Mouse (Mus musculus): ENCODE measurements around the gene Pknox2. TPM values are rescaled to one million over a fixed set of nuclear protein-coding genes. Genes with fewer than 3 reads are reported as not detected.

Pknox2 gene
- total RNA-seq, 2 experiments from 2014 or later = 32.7 to 38.3 TPM

GRCm38 (mm10) chr9:36933813-36934493, 213.3 kb downstream of the Pknox2 start:
- peak; percentile 61 to 63 for DNase-seq

DNA sequence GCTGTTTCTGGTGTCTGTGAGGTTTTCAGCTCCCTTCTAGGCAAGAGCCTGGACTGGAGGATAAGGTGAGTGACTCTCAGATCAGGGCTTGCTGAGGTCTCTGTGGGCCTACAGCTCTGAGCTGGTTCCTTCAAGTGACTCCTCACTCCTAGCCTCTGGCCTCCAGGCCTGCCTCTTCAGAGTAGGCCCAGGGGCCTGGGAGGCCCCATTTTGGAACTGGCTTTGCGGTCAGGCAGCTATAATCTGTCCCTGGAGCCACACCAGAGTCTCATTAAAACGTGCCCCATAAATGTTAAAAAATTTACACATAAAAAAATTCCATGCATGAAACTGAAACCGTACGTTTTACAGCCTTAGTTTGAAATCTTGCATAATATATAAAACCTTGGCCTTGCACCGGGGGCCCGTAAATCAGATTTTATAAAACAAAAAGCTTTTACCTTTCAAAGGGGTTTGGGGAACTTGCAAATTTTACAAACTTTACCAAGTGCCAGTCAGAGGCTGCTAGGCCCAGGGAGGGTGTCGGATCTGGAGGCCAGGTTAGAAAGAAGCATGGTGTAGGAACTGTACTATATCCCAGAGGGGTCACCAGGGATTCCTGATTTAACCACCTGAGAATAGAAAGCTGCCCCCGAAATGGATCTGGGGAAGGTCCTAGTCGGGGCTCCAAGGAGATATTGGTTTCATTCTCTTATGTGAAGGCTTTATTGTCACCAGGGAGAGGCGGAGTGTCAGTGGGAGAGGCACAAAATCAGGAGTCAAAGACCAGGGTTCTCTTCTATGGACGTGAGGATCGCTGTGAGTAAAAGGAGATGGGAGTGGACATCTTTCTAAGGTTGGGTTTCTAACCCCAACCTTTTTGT, 214.0 kb downstream of the Pknox2 start:
- no peak for DNase-seq

DNA sequence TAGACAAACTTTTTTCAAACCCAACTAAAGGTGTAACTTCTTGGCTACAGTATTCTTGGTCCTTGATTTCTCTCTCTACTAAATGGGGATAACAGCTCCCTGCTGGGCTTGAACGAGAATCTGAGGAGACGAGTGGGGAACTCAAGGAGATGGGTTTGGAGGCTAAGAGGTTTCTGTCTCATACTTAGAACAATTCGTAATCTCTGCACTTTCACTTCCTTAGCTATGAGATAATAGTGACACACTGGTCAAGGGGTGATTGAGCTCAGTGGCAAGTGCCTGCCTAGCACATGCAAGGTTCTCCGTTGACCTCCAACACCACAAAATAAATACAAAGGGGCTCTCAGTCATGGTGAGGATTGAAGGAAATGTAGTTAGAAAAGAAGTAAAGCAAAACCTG, 215.6 kb downstream of the Pknox2 start:
- no peak for DNase-seq

DNA sequence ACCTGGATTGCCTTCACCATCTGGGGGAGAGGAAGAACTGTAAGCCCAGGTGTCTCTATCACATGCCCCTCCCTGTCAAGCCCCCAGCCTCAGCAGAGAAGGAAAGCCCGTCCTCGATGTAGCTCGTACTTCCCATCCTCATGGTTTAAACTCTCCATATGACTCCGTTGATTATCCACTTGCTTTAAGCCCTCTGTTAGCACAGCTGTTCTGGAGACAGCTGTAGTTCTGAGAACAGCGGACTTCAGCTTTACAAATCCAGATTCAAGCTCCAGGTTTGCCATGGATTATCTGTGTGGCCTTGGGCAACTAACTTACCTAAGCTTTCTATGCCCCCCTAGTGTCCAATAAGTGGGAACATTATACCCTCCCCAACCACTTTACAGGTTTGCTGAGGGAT, 223.5 kb downstream of the Pknox2 start:
- no peak for DNase-seq

GRCm38 (mm10) chr9:36921718-36922415, 225.3 kb downstream of the Pknox2 start:
- DNase-seq = peak in 1 of 2 experiments; percentile 48

DNA sequence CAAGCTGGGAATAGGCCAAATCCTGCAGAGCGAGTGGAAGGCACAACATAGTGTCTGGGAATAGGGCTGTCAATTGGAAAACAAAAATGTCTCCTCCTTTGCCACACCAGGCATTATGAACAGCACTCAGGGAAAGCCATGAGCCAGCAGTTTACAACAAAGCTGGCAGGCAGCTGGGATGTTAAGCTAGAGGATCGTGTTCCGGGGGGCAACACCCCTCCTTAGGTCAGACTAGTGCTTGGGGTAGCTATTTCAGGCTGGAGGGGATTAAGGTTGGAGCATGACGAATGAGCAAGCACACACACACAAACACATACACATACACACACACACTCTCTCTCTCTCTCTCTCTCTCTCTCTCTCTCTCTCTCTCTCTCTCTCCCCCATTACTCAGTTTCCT, 227.7 kb downstream of the Pknox2 start:
- no peak for DNase-seq

DNA sequence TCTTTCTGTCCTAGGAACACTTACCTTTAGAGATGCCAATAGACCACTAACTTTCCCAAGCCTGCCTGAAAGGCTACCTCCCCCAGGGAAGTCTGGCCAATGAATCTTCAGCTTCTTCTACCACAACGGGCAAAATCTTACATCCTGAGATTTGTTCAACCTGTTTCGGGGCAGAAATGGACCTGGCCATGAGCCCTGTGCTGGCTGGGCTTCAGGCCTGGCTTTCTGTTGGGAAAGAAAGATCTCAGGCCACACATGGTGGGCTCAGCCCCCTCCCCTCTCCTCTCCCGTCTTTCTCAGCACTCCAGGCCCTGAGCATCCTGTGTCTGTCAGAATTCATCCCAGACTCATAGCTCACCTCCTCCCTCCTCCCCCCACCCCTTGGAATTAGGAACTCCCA, 228.6 kb downstream of the Pknox2 start:
- no peak for DNase-seq

DNA sequence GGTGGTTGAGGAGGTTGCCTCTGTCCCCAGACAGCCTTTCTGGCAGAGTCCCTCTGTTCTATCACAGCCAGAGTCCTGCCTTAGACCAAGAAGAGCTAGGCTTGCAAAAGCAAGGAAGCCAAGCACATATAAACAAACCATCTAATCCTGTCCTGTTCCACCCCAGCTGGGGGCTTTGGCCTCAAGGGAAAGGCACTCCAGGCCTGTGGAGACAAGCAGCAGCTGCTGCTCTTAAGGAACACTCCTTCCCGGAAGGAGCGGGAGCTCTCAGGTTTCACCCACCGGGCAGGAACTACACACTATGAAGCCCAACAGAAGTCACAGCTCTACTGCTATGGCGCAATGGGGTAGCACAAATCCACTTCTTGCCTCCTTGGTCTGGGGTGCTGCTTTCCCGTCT, 230.3 kb downstream of the Pknox2 start:
- no peak for DNase-seq

DNA sequence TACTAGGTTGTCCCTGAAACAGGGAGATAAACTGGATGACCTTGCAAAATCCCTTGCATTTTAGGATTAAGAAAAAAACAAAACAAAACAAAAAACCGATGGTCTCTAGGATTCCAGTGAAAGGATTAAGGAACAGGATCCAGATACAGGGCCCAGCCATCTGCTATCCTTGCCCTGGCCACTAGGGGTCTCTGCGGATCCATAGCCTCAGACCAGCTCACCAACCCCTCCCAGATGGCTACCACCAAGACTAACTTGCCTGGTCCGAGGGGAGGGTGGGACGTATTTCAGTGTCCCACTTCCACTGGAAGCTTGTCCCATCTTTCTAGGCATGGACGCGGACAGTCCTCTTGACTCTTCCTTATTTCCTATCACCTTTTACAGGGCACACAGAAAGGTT, 230.8 kb downstream of the Pknox2 start:
- DNase-seq = peak; percentile 81 to 83

DNA sequence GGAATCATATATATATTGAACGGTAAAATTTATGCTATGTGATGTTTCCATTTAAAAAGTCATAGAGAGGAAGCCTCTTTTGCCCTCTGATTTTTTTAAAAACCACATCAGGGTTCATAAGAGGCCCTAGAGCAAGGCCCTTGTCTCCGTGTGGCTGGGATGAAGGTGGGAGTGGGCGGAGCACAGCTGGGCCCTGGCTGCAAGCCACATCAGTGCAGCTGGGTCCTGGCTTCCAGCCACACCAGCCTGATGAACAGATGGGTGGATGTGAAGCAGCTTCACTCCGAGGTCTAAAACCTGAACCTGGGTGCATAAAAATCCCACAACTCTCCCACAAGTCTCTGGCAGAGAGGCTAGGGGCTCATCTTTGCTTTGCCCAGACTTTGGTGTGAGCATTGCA, 241.8 kb downstream of the Pknox2 start:
- DNase-seq = no peak

GRCm38 (mm10) chr9:36900464-36900863, 246.7 kb downstream of the Pknox2 start:
- DNase-seq = no peak

DNA sequence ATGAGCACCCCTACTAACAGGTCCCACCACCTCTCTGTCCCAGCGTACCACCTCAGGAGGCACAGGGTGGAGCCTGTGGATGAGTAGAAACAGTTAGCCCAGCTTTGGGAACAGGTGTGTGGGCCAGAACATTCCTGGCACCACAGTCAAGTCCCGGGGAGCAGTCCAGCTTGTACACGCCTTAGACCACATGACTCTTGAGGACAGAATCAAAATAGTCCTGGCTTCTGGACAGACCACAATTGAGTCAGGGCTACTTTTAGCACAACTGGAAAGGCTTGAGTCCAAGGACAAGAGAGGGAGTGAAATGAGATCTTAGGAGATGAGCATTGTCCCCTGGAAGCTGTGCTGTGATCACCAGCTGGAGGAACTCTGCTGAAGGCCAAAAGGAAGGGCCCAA, 248.6 kb downstream of the Pknox2 start:
- DNase-seq = no peak

- peak; percentile 69 to 77 for DNase-seq
These were observed 252.1 kb downstream of the Pknox2 start for GRCm38 (mm10) chr9:36895009-36895693.

- DNase-seq = no peak
These were observed 253.0 kb downstream of the Pknox2 start for GRCm38 (mm10) chr9:36894242-36894641.

DNA sequence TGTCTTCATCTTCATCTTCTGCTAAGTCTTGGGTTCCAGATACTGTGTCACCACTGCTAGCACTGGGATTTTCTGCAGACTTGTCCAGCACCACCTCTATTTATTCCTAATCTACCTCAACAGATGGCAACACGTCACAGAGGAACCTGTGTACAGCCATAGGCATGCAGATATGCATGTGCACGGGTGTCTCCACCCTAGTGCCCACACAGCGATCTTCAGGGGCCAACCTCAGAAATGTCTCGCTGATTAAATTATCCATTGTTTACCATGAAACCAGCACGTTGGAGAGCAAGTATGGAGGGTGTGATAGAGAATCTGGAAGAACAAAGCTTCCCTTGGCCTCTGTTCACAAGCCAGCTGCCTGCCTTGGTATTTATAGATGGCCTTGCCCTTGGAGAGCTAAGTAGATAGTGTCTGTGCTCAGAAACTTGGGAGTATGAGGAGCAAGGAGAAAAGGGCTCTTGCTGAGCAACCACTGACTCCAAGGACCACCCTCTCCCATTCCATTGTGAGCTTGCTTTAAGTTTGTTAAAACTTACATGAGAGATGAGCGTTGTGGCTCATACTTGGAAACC, 253.7 kb downstream of the Pknox2 start:
- no peak for DNase-seq

DNA sequence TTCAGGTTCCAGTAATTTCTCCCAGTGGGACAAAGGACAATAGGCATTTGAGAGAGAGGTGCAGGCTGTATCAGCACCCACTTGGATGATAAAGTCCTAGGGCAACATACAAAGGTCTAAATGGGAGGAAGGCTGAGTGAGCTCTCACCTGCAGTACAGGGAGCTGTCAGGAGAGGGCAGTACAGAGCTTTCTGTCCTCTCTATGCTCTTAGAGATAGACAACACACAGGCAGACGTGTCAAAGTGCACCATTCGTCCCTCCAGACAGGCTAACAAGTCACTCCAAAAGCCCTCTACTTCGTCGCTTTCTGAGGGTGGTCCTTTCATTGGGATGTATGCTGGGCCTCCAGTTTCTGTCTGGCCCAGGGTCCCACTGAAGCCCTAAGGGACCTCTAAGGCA, 256.7 kb downstream of the Pknox2 start:
- peak in 1 of 2 experiments; percentile 37 for DNase-seq

DNA sequence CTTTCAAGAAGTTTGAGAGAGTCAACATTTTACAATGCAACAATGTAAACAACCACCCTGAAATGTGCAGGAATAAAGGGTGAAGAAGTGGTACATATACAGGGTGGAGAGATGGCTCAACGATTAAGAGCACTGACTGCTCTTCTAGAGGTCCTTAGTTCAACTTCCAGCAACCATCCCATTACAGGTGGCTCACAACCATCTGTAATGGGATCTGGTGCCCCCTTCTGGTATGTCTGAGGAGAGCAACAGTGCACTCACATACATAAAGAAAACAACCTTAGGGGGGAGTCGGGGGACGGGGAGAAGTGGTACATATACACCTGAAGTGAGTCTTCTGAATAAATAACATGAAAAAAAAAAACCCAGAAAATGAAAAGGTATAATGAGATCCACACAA, 262.0 kb downstream of the Pknox2 start:
- DNase-seq = no peak

- no peak for DNase-seq
These were observed 263.6 kb downstream of the Pknox2 start for GRCm38 (mm10) chr9:36883569-36883968.

DNA sequence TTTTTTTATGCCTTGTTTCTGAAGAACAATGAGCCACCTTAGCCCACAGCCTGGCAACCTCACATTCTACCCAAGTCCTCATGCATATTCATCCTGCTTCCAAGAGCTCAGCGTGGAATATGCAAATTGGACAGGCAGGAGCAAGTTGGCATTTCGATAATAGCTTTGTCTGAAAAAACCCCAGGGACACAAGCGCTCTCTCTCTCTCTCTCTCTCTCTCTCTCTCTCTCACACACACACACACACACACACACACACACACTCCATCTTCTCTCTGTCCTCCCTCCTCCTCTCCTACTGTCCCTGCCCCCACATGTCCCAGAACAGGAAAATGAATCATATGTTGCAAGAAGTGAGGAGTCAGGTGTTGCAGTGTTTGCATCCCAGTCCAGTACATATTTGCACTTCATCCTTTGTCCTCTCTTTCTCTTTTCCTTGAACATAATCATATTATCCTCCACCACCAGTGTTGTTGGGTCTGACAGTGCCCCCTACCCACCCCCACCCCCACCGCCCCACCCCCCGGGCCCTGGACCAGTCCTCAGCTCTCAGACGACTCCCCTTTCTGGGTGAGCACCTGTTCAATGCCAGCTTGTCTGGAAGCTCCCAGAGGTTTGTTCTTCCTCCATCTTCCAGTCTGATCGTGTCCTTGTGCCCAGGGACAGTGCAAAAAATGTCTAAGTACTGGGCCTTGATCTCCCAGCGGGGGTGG, 265.0 kb downstream of the Pknox2 start:
- DNase-seq = peak; percentile 21 to 26

DNA sequence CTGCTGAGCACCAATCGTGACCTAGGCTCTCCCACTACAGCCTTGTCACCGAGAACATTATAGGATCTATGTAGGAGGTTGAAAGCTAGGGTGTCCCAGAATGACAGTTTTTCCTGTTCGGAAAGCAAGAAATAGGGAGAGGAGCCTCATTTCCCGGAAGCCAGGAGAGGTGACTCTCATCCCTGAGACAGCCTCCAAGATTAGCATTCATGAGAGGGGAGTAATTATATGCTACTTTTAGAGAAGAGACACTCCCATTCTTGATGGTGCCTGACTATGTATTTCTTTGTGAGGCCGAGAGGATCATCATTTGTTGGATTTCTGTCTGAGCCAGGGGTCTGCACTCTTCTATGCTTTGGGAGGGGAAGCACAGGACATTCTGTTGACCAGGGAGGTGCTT, 265.6 kb downstream of the Pknox2 start:
- DNase-seq = no peak

DNA sequence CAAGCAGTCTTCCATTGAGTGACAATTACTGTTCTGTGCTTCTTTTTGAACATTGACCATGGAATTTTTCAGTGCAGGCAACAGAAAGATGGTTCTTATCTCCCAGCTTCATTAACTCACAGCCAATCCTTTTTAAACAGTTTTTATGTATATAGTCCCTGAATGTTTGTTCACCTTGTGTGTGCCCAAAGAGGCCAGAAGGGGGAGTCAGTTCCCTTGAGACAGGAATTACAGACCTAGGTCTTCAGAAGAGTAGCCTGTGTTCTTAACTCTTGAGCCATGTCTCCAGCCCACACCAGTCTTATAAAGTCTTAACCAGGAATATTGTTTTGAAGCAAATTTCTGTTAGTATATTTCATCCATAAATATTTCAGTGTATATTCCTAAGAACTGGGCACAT, 270.4 kb downstream of the Pknox2 start:
- DNase-seq = no peak

DNA sequence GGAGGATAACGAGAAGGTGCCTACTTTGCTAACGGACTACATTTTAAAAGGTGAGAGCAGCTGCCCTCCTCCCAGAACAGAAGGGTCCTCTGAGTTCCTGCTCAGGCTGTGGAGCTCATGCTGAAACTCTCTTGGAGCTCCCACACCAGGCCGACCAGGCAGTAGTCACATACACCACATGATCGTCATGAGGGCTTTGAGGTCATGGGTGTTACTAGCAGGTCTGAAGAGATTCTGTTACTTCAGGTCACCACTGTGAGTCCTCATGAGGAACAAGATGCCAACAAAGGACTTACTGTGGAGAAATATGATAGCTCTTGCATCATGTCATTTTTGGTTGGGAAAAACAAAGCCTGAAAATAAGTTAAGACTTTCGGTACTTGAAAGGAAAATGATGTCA, 270.9 kb downstream of the Pknox2 start:
- no peak for DNase-seq

Measured in layer of hippocampus, postnatal 36 days (tissue).